Mouse (Mus musculus) hindbrain, embryonic 16.5 days (tissue): ENCODE measurements around the gene Snx7. TPM values are rescaled to one million over a fixed set of nuclear protein-coding genes. Genes with fewer than 3 reads are reported as not detected.

ENCODE experiments used
- ATAC-seq: fragments of 200-750 bp; cut with Nextera tagmentation; 2 replicates; pipeline ENCODE4 v1.8.0; 2017; ENCODE audit warnings: moderate TSS enrichment, moderate library complexity
- H3K27ac ChIP-seq: fragments of 300-500 bp; sonication (generic); 2 replicates; pipeline ENCODE4 v1.5.1; 2014; ENCODE audit warnings: low read depth, mild to moderate bottlenecking, control low read depth, low read length, moderate library complexity
- H3K27me3 ChIP-seq: fragments of 300-500 bp; sonication (generic); replicated peaks from 2 replicates; pipeline ENCODE4 v1.6.1; 2014; ENCODE audit warnings: low read length; ENCODE audit not compliant: control insufficient read depth, insufficient read depth
- H3K36me3 ChIP-seq: fragments of 300-500 bp; sonication (generic); 2 replicates; pipeline ENCODE4 v1.6.1; 2014; ENCODE audit warnings: mild to moderate bottlenecking, low read length, moderate library complexity, mixed read lengths; ENCODE audit not compliant: control insufficient read depth, insufficient read depth
- H3K4me1 ChIP-seq: fragments of 300-500 bp; sonication (generic); 2 replicates; pipeline ENCODE4 v1.6.1; 2014; ENCODE audit warnings: low read depth, low read length; ENCODE audit not compliant: control insufficient read depth, insufficient read depth
- H3K4me2 ChIP-seq: fragments of 300-500 bp; sonication (generic); 2 replicates; pipeline ENCODE4 v1.6.1; 2014; ENCODE audit warnings: mild to moderate bottlenecking, low read length, control low read depth, moderate library complexity
- H3K4me3 ChIP-seq: fragments of 300-500 bp; sonication (generic); 2 replicates; pipeline ENCODE4 v1.5.1; 2014; ENCODE audit warnings: mild to moderate bottlenecking, low read length, control low read depth, moderate library complexity
- H3K9ac ChIP-seq: fragments of 300-500 bp; sonication (generic); 2 replicates; pipeline ENCODE4 v1.6.1; 2014; ENCODE audit warnings: low read depth, mild to moderate bottlenecking, control low read depth, low read length, moderate library complexity
- H3K9me3 ChIP-seq: fragments of 300-500 bp; sonication (generic); 2 replicates; pipeline ENCODE4 v1.6.1; 2014; ENCODE audit warnings: mild to moderate bottlenecking, low read length, moderate library complexity; ENCODE audit not compliant: control insufficient read depth
- WGBS: fragments of 180-500 bp; shearing (Covaris S2); extraction: QIAGEN DNeasy Blood & Tissue Kit; methylation state at CpG from one replicate; pipeline ENCODE4 v1.1.7; 2014; 5-methylcytosine and 5-hydroxymethylcytosine counted together
- polyA plus RNA-seq: library from polyadenylated mRNA; unstranded; fragments of >200 nt; fragmentation: Nextera tagmentation; extraction: Ambion mirVana; gene quantifications from 2 replicates; pipeline ENCODE4 v1.2.1, GENCODE M21; 2015

Snx7 gene
- polyA plus RNA-seq, 1 experiment from 2014 or later = 11.4 TPM

DNA sequence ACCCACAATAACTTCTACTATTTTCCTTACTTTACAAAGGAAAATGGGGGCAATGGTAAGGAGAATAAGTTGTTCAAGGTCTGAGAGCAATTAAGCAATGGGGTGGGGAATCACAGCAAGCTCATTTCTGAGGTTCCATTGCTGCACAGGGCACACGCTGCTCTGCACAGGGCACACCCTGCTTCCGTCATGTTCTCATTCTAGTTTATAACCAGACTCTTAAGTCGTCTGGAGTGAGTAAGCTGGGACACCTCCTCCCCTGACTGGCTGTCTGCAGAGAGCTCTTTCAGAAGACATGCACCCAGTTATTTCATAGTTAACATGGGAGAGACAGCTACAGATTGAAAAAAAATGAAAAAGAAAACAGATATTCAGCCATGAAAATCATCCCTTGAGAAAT, 30.7 kb downstream of the Snx7 start:
- 65% methylated on average over 3 of the region's 3 CpGs for WGBS
- no peak overlapping the region for H3K27ac ChIP-seq

DNA sequence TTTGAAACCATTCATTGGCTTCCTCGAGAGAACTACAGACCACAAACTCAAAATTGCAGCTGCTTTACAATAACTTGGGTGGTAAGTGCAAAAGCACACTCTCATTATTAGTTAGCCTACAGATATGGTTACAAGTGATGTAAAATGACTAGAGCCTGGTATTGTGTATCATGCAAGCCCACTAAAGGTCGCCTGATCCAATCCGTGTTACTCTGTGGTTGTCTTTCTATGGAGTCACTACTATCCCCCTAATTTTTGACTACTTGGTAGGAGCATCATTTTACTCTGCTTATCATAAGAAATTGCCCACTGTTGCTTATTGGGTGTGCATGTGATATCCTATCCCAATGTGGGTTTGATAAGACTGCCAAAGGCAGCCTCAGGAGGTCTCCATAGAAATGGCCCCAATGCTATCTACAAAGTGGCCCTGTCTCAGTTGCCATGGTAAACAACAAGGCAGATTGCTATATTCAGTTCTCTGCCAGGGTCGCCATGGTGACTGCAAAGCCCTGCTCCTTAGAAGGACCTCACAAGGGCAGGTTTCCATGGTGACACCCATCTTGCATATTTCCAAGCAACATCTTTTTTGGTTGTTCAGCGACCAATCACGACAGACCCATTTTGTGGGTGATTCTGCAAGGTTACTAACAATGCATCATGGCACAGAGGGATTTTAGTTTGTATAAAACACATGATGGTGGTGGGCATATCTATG, 42.1 kb downstream of the Snx7 start:
- peak; percentile 97 for ATAC-seq
- Histone ChIP-seq H3K4me3 (no peak overlapping the region), H3K27ac (no peak overlapping the region), H3K9ac (no peak overlapping the region), H3K36me3 (no peaks in the 10 kb centered on the region), H3K27me3 (no peaks in the 10 kb centered on the region), H3K4me1 (no peaks in the 10 kb centered on the region; the same call in 1 of the 2 replicates), H3K9me3 (no peaks in the 10 kb centered on the region), H3K4me2 (no peak overlapping the region)
- 42% methylated on average over 6 of the region's 6 CpGs for WGBS

More for the DNA sequence above, 30.7 kb downstream of the Snx7 start:
- Histone ChIP-seq H3K4me1 (no peaks in the 10 kb centered on the region), H3K9ac (no peak overlapping the region), H3K9me3 (no peaks in the 10 kb centered on the region), H3K4me2 (no peak overlapping the region), H3K4me3 (no peak overlapping the region), H3K36me3 (no peaks in the 10 kb centered on the region), H3K27me3 (no peaks in the 10 kb centered on the region)
- no peak for ATAC-seq

DNA sequence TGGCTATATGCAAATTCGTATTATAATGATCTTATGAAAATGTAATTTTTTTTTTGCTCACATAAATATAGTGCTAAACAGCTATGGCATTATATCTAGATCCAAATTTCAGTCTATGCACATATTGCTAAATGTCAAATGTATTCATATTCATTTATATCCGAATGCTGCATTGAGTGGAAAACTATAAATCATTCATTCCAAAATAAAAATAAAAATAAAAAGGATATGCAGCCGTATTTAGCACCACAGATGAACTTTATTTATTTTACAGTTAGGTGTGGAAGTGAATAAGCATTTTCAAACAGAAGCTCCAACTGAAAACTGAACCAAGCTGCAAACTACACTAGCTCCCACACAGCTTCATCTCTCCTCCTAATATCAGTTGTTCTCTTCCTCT, 45.5 kb downstream of the Snx7 start:
- 86% methylated on average over 3 of the region's 3 CpGs for WGBS
- no peak for ATAC-seq
- no peak overlapping the region for H3K4me3 ChIP-seq
- H3K27me3 ChIP-seq = no peaks in the 10 kb centered on the region
- no peak overlapping the region for H3K27ac ChIP-seq
- H3K36me3 ChIP-seq = no peaks in the 10 kb centered on the region
- no peak overlapping the region for H3K4me2 ChIP-seq
- no peaks in the 10 kb centered on the region for H3K9me3 ChIP-seq
- no peak overlapping the region for H3K9ac ChIP-seq
- H3K4me1 ChIP-seq = no peaks in the 10 kb centered on the region; the same call in 1 of the 2 replicates

DNA sequence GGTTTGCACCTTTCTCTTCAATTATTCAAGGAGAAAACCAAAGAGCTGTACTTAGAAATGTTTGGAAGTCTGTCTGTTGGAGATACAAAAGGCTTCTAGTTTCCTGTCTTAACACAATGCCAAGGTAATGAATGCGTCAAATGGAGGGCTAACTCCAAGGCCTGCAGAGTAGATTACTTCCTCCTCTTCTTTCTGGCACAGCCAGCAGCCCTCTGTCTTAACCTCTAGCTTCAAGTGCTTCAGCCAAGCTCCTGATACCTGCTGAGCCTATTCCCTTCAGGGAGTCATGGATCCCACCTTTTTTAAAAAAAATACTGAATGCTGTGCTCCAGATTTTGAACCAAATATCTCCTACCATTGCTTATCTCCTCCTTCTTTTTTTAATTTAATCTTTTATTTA, 51.1 kb downstream of the Snx7 start:
- Histone ChIP-seq H3K9me3 (no peaks in the 10 kb centered on the region), H3K27ac (no peak overlapping the region), H3K4me1 (no peaks in the 10 kb centered on the region), H3K9ac (no peak overlapping the region), H3K4me3 (no peak overlapping the region), H3K4me2 (no peak overlapping the region), H3K27me3 (no peaks in the 10 kb centered on the region), H3K36me3 (no peaks in the 10 kb centered on the region)
- ATAC-seq = no peak
- WGBS = 93% methylated on average over 1 of the region's 1 CpGs

DNA sequence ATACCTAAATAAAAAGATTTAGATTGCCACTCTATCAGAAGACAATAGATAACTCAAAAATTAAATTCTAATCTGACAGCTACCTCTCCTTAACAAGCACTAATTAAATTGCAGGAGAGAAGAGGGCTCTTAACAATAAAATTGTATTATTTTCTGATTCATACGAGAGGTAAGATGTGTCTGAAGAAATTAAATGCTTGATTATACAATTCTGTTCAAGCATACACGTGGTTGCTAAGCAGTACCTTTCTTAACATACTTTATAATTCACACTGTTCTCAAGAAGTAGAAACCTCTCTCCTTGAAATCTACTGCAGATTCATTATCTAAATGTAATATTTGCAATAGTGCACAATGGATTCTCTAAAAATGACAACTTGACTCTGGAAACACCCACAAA, 54.5 kb downstream of the Snx7 start:
- H3K4me3 ChIP-seq = no peak overlapping the region
- H3K4me1 ChIP-seq = no peaks in the 10 kb centered on the region
- ATAC-seq = no peak
- no peaks in the 10 kb centered on the region for H3K36me3 ChIP-seq
- no peaks in the 10 kb centered on the region for H3K27me3 ChIP-seq
- H3K9me3 ChIP-seq = no peaks in the 10 kb centered on the region
- 79% methylated on average over 2 of the region's 2 CpGs for WGBS
- no peak overlapping the region for H3K4me2 ChIP-seq
- no peak overlapping the region for H3K9ac ChIP-seq
- H3K27ac ChIP-seq = no peak overlapping the region

DNA sequence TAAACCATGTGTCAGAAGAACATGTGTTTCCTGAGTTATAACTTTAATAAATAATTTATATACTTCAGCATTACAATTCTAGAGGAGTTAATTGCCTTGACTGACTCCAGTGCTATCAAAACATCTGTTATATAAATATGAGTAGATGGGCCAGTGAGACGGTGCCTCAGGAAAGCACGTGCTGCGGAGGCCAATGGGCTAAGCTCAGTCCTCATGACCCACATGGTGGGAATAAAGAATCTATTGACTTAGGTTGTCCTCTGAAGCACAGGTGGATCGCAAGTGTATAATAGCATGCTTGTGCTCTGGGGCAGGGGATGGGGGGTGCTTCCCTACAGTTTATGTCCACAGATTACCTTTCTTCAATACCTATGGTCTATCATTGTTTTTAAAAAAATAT, 56.6 kb downstream of the Snx7 start:
- no peaks in the 10 kb centered on the region for H3K27me3 ChIP-seq
- no peaks in the 10 kb centered on the region for H3K4me1 ChIP-seq
- no peaks in the 10 kb centered on the region for H3K9me3 ChIP-seq
- WGBS = 88% methylated on average over 4 of the region's 4 CpGs
- no peak overlapping the region for H3K4me3 ChIP-seq
- no peak overlapping the region for H3K4me2 ChIP-seq
- no peaks in the 10 kb centered on the region for H3K36me3 ChIP-seq
- H3K27ac ChIP-seq = no peak overlapping the region
- ATAC-seq = no peak
- no peak overlapping the region for H3K9ac ChIP-seq

DNA sequence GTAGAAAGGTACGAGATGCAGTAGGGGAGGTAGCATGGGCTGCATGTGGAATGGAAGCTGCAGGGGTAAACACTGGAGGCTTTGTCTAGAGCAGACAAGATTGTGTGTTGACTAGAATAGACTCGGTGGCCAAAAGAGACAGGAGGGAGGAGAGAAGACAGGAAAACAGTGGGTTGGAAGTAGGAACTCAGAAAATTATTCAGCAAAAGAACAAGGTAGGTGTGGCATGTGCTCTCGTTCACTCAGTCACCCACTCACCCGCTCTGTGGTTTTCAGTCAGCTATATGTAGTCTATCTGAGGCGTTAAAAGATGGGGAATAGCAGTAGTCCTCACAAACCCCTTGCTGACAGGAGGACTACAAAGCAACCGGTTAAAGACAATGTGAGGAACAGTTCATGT, 63.0 kb downstream of the Snx7 start:
- no peak overlapping the region for H3K27ac ChIP-seq
- H3K9me3 ChIP-seq = no peaks in the 10 kb centered on the region
- 90% methylated on average over 6 of the region's 6 CpGs for WGBS
- no peak overlapping the region for H3K4me2 ChIP-seq
- no peak overlapping the region for H3K4me3 ChIP-seq
- H3K9ac ChIP-seq = no peak overlapping the region
- no peaks in the 10 kb centered on the region for H3K36me3 ChIP-seq
- no peaks in the 10 kb centered on the region for H3K4me1 ChIP-seq
- no peak for ATAC-seq
- H3K27me3 ChIP-seq = no peaks in the 10 kb centered on the region

DNA sequence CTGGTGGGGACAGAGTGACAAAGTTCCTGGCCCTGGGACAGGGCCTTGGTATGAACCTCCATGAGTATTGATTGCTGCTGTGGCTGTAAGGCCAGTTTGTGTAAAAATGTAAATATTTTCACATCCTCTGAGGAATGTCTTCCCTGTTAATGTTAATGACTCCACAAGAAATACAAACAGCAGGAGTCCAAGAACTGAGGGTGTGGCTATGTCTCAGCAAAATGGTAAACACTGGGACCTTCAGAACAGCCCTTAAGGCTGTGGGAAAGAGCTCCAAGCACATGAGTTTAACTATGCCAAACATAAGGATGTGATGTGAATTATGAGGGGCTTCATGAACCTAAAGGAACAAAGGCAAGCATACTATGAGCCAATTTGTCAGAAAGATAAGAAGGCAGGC, 74.2 kb downstream of the Snx7 start:
- Histone ChIP-seq H3K4me2 (no peak overlapping the region), H3K27me3 (no peaks in the 10 kb centered on the region), H3K9ac (no peak overlapping the region), H3K4me1 (no peaks in the 10 kb centered on the region), H3K4me3 (no peak overlapping the region), H3K27ac (no peak overlapping the region), H3K9me3 (no peaks in the 10 kb centered on the region), H3K36me3 (no peaks in the 10 kb centered on the region)
- ATAC-seq = no peak

DNA sequence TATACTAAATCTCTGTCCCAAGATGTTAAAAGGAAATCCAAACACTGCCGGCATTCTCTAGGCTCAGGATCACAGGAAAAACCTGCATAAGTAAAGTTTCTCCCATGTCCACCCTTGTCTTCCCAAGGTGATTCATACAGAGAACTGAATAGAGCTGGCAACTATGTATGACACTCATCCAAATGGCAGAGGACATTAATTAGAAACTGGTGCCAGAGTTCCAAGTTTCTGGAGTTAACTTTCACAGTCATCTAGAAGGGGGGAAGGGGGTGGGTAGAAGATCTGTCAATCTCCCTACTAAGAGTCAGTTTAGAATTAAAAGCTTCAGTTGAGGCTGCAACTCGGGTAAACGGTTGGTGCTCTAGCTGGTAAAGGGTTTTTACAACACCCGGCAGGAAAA, 76.8 kb downstream of the Snx7 start:
- H3K9me3 ChIP-seq = no peaks in the 10 kb centered on the region
- no peak for ATAC-seq
- H3K4me2 ChIP-seq = no peak overlapping the region
- no peak overlapping the region for H3K4me3 ChIP-seq
- H3K4me1 ChIP-seq = no peaks in the 10 kb centered on the region
- H3K9ac ChIP-seq = no peak overlapping the region
- no peaks in the 10 kb centered on the region for H3K27me3 ChIP-seq
- no peaks in the 10 kb centered on the region for H3K36me3 ChIP-seq
- no peak overlapping the region for H3K27ac ChIP-seq
- WGBS = 82% methylated on average over 4 of the region's 4 CpGs

DNA sequence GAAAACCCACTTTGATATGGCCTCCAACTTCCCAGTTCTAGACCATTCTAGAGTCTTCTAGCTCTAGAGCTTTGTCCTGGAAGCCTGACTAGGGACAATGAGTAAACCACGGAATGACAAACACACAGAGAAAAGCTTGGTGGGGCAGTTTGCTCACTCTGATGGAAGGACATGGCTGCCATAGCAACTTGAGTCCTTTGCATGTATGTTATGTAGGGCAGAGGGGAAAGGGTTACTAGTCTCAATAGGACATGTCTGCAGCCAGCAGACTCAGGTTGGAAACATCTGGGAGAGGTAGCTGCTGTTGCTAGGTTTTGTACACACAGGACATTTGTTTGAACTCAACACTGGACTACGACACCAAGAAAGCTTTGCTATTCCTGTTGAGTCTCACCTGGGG, 77.5 kb downstream of the Snx7 start:
- 73% methylated on average over 2 of the region's 2 CpGs for WGBS
- Histone ChIP-seq H3K9ac (no peak overlapping the region), H3K27ac (no peak overlapping the region), H3K27me3 (no peaks in the 10 kb centered on the region), H3K36me3 (no peaks in the 10 kb centered on the region), H3K4me2 (no peak overlapping the region), H3K4me1 (no peaks in the 10 kb centered on the region), H3K4me3 (no peak overlapping the region), H3K9me3 (no peaks in the 10 kb centered on the region)
- ATAC-seq = no peak
